Mouse (Mus musculus): ENCODE measurements around the gene Slc16a11. TPM values are rescaled to one million over a fixed set of nuclear protein-coding genes. Genes with fewer than 3 reads are reported as not detected.

Gene Slc16a11
- polyA plus RNA-seq, 1 experiment from 2014 or later = 1.6 TPM

- no peaks in the 10 kb centered on the region for H3K4me1 ChIP-seq
- H3K4me3 ChIP-seq = no peak overlapping the region
- DNase-seq (ENCODE audit: low spot score) = no peak
- no peaks in the 10 kb centered on the region for H3K27me3 ChIP-seq (ENCODE audit: low read depth, poor library complexity, severe bottlenecking)
- no peaks in the 10 kb centered on the region for H3K36me3 ChIP-seq
- 91% methylated on average over 4 of the region's 4 CpGs for WGBS
- H3K27ac ChIP-seq = no peak overlapping the region
- no peaks in the 10 kb centered on the region for H3K9me3 ChIP-seq (replicated peaks)
These were observed 32.1 kb upstream of the Slc16a11 start for GRCm38 (mm10) chr11:70180496-70180895.

- no peaks in the 10 kb centered on the region for H3K9me3 ChIP-seq (replicated peaks)
- no peak overlapping the region for H3K27ac ChIP-seq
- H3K4me1 ChIP-seq = no peaks in the 10 kb centered on the region
- no peaks in the 10 kb centered on the region for H3K36me3 ChIP-seq
- 86% methylated on average over 7 of the region's 7 CpGs for WGBS
- H3K27me3 ChIP-seq (ENCODE audit: low read depth, poor library complexity, severe bottlenecking) = no peaks in the 10 kb centered on the region
- no peak for DNase-seq (ENCODE audit: low spot score)
- H3K4me3 ChIP-seq = no peak overlapping the region
These were observed 27.4 kb upstream of the Slc16a11 start for GRCm38 (mm10) chr11:70185120-70185519.

DNA sequence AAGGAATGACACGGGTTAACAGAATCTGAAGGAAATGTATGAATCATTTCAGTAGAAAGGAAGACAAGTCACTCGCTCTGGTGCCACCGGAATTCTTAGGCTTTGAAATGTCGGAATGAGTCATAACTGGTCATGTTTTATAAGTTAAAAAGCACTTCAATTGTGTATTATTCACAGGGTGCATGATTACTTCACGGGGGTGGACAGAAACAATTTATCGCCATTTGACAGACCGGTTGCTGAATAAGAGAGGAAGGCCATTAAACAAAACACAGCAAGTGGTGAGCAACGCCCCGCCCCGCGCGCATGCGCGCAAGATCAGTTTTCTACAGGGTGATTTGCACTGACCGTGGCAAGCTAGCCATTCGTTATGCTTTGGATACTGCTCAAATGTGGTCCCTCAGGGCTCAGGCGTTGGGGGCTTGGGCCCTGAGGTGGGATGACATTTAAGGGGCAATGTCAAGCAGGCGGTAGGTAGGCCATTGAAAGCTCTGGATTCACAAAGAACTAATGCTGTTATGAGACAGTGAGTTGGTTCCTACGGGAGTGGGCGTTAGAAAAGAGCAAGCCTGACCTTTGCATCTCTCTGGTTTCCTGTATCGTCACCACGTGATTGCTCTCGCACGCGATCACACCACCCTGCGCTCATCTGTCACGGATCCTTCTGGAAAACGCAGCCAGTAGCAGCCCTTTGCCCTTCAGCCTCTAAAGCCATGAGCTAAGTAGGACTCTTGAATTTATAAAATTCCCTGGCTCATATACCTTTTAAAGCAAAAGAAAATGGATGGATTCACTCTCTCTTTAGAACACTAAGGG, 23.0 kb upstream of the Slc16a11 start:
- no peak overlapping the region for H3K4me3 ChIP-seq
- no peaks in the 10 kb centered on the region for H3K27me3 ChIP-seq (ENCODE audit: low read depth, poor library complexity, severe bottlenecking)
- 87% methylated on average over 28 of the region's 28 CpGs for WGBS
- H3K9me3 ChIP-seq (replicated peaks) = no peaks in the 10 kb centered on the region
- no peaks in the 10 kb centered on the region for H3K36me3 ChIP-seq
- no peak for DNase-seq (ENCODE audit: low spot score)
- no peak overlapping the region for H3K27ac ChIP-seq
- H3K4me1 ChIP-seq = no peaks in the 10 kb centered on the region; the same call in none of the 2 replicates

GRCm38 (mm10) chr11:70191188-70191587, 21.4 kb upstream of the Slc16a11 start:
- no peaks in the 10 kb centered on the region for H3K9me3 ChIP-seq (replicated peaks)
- 90% methylated on average over 6 of the region's 6 CpGs for WGBS
- H3K27me3 ChIP-seq (ENCODE audit: low read depth, poor library complexity, severe bottlenecking) = no peaks in the 10 kb centered on the region
- no peaks in the 10 kb centered on the region; the same call in none of the 2 replicates for H3K4me1 ChIP-seq
- no peak overlapping the region for H3K27ac ChIP-seq
- H3K4me3 ChIP-seq = no peak overlapping the region
- no peaks in the 10 kb centered on the region for H3K36me3 ChIP-seq
- no peak for DNase-seq (ENCODE audit: low spot score)

GRCm38 (mm10) chr11:70192157-70192556, 20.4 kb upstream of the Slc16a11 start:
- Histone ChIP-seq H3K36me3 (no peaks in the 10 kb centered on the region), H3K4me3 (no peak overlapping the region), H3K27me3 (ENCODE audit: low read depth, poor library complexity, severe bottlenecking) (no peaks in the 10 kb centered on the region), H3K27ac (no peak overlapping the region), H3K4me1 (no peaks in the 10 kb centered on the region; the same call in none of the 2 replicates), H3K9me3 (replicated peaks) (no peaks in the 10 kb centered on the region)
- DNase-seq (ENCODE audit: low spot score) = no peak
- 82% methylated on average over 4 of the region's 4 CpGs for WGBS

DNA sequence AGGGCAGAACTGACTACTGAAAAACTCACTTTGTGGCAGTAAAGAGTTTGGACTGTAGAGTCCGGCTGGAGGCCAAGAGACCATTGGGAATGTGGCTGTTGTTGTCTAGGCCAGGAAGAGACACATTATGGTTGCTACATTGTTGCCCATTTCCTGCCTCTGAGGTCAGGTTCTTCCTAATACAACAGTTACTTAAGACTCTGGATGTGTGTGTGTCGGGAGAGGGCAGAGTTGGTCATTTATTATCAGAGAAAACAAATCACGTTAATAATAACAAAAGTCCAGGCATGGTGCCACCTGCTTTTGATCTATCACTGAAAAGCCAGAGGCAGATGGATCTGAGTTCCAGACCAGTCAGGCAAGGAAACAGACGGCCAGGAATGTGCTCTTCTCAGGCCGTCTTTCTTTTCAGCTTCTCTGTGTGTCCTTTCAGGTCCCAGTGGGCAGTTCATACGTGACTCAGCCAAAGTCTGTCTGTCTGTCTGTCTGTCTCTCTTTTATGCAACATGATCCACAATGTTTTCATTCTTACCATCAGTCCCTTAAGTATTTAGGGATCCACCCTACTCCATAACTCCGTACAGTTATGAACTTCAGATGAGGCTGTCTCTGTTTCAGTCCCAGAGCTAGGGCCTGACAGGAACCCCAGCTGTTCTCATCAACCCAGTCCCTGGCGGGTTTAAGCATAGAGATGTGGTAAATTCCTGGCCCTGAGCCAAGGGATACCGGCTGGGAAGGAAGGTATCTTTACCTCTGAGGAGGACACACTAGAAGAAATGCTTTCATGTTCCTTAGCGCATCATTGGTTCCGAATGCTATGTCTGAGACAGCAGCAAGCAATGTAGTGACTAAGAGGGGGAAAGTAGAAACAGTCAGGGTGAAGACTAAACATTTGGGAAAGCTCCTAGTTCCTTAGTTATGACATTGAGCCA, 18.9 kb upstream of the Slc16a11 start:
- Histone ChIP-seq H3K27ac (no peak overlapping the region), H3K4me1 (no peaks in the 10 kb centered on the region; the same call in none of the 2 replicates), H3K27me3 (ENCODE audit: low read depth, poor library complexity, severe bottlenecking) (no peaks in the 10 kb centered on the region), H3K36me3 (no peaks in the 10 kb centered on the region), H3K4me3 (no peak overlapping the region), H3K9me3 (replicated peaks) (no peaks in the 10 kb centered on the region)
- DNase-seq (ENCODE audit: low spot score) = no peak
- 66% methylated on average over 11 of the region's 11 CpGs for WGBS

DNA sequence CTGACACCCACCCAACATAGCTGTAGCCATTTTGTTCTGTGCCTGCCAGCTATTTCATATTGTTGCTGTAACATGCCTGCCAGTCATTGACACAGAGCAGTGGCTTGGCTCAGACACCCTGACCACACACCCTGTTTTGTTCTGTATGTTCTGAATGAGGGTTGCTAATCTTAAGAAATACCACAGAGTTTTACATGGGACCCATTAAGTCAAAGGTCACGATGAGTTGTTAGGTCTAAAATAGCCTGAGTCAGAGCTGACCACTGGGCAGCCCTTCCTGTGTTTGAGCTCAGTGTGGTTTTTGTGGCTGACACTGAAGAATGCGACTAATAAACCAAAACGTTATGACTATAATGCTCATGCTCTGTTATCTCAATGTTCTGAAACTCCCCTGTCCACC, 14.2 kb upstream of the Slc16a11 start:
- no peak for DNase-seq (ENCODE audit: low spot score)
- Histone ChIP-seq H3K27ac (no peak overlapping the region), H3K4me3 (no peak overlapping the region), H3K4me1 (peaks cover 6% of the 10 kb centered on the region; the same call in 1 of the 2 replicates), H3K27me3 (ENCODE audit: low read depth, poor library complexity, severe bottlenecking) (no peaks in the 10 kb centered on the region), H3K36me3 (no peaks in the 10 kb centered on the region), H3K9me3 (replicated peaks) (no peaks in the 10 kb centered on the region)
- 91% methylated on average over 3 of the region's 3 CpGs for WGBS

- peaks cover 6% of the 10 kb centered on the region; the same call in 1 of the 2 replicates for H3K4me1 ChIP-seq
- no peak overlapping the region for H3K27ac ChIP-seq
- H3K4me3 ChIP-seq = no peak overlapping the region
- WGBS = 85% methylated on average over 8 of the region's 8 CpGs
- H3K27me3 ChIP-seq (ENCODE audit: low read depth, poor library complexity, severe bottlenecking) = no peaks in the 10 kb centered on the region
- H3K36me3 ChIP-seq = no peaks in the 10 kb centered on the region
- DNase-seq (ENCODE audit: low spot score) = no peak
- H3K9me3 ChIP-seq (replicated peaks) = no peaks in the 10 kb centered on the region
These were observed 13.4 kb upstream of the Slc16a11 start for GRCm38 (mm10) chr11:70199107-70199506.

GRCm38 (mm10) chr11:70200036-70200608, 12.4 kb upstream of the Slc16a11 start:
- Histone ChIP-seq H3K27ac (no peak overlapping the region), H3K36me3 (no peaks in the 10 kb centered on the region), H3K9me3 (replicated peaks) (no peaks in the 10 kb centered on the region), H3K4me1 (peaks cover 6% of the 10 kb centered on the region; the same call in 1 of the 2 replicates), H3K4me3 (no peak overlapping the region), H3K27me3 (ENCODE audit: low read depth, poor library complexity, severe bottlenecking) (no peaks in the 10 kb centered on the region)
- no peak for DNase-seq (ENCODE audit: low spot score)
- WGBS = 82% methylated on average over 5 of the region's 5 CpGs

DNA sequence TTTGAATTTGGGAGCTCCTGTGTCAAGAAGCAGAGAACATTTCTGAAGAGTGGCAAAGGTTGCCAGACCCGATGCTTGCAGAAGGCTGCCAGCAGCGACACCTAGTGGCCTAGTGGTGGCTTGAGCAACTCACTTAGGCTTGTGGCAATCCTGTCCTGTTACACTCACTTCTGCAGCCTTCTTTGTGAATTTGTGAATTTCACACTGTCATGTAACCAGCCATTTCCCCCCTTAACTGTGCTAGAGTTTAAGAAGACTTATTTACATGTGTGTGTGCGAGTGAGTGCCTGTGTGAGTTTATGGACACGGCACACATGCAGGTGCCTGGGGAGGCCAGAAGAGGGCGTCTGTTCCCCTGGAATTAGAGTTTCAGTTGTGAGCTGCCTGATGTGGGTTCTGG, 10.9 kb upstream of the Slc16a11 start:
- no peak overlapping the region for H3K27ac ChIP-seq

DNA sequence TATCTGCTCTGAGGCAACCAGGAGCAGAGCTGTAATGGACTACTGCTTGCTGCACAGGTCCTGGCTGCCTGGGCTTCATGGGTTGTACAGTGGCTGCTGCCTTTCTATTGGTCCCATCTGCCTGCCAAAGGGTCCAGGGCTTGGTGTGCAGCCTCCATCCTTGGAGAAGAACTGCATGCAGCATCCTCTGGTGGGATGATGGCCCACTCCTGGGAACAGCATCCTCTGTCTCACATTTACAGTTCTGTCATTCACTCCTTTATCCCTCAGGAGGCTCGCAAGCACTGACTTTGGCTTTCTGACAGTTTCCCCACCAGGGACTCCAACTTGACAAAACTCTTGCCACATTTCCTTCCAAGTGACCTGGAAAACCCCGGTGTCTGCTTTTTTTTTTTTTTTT, 5.8 kb upstream of the Slc16a11 start:
- DNase-seq (ENCODE audit: low spot score) = no peak
- H3K36me3 ChIP-seq = no peaks in the 10 kb centered on the region
- no peaks in the 10 kb centered on the region for H3K4me1 ChIP-seq
- H3K9me3 ChIP-seq (replicated peaks) = no peaks in the 10 kb centered on the region
- no peak overlapping the region for H3K4me3 ChIP-seq
- H3K27me3 ChIP-seq (ENCODE audit: low read depth, poor library complexity, severe bottlenecking) = peaks cover 11% of the 10 kb centered on the region; the same call in 1 of the 2 replicates
- WGBS = 98% methylated on average over 2 of the region's 2 CpGs
- H3K27ac ChIP-seq = no peak overlapping the region

More for the DNA sequence above, 10.9 kb upstream of the Slc16a11 start:
- H3K27me3 ChIP-seq (ENCODE audit: low read depth, poor library complexity, severe bottlenecking) = 0 out of 2 replicates have a peak, but pooled peaks cover 3% of the 10 kb centered on the region
- peaks cover 6% of the 10 kb centered on the region; the same call in 1 of the 2 replicates for H3K4me1 ChIP-seq
- H3K36me3 ChIP-seq = no peaks in the 10 kb centered on the region
- 37% methylated on average over 5 of the region's 5 CpGs for WGBS
- peak; percentile 88 for DNase-seq (ENCODE audit: low spot score)
- no peaks in the 10 kb centered on the region for H3K9me3 ChIP-seq (replicated peaks)
- H3K4me3 ChIP-seq = no peak overlapping the region

GRCm38 (mm10) chr11:70207283-70207682, 5.3 kb upstream of the Slc16a11 start:
- 89% methylated on average over 7 of the region's 7 CpGs for WGBS

More at GRCm38 (mm10) chr11:70207283-70207682, 5.3 kb upstream of the Slc16a11 start:
- Histone ChIP-seq H3K4me1 (no peaks in the 10 kb centered on the region), H3K27me3 (ENCODE audit: low read depth, poor library complexity, severe bottlenecking) (peaks cover 16% of the 10 kb centered on the region), H3K27ac (no peak overlapping the region), H3K36me3 (no peaks in the 10 kb centered on the region), H3K4me3 (no peak overlapping the region), H3K9me3 (replicated peaks) (no peaks in the 10 kb centered on the region)
- no peak for DNase-seq (ENCODE audit: low spot score)

All from limb, embryonic 10.5 days (tissue).